In genomic region chr14:110470714-110471113, GRCm38 (mm10) we compare ENCODE assay signal across 29 mouse cellular contexts.
DNase-seq lines count a peak whose midpoint lies in the region; ATAC-seq and TF ChIP-seq lines count a peak whose summit lies in the region.
"Had no signal": no experiment of that assay in that cellular context is flagged by ENCODE, and none has a peak within 500 bp of the region (broad histone marks: within the 10 kb centered on the region; RNA-seq: fewer than 3 reads in every experiment).

No protein-coding gene starts in this region.

- WGBS in hindbrain, embryonic 10.5 days, result 90% methylated on average over 1 of the region's 1 CpGs
- WGBS in hindbrain, embryonic 12.5 days, result 64% methylated on average over 1 of the region's 1 CpGs
- 53% methylated on average over 1 of the region's 1 CpGs for WGBS in hindbrain, postnatal 0 days
- WGBS in hindbrain, embryonic 11.5 days, result 78% methylated on average over 1 of the region's 1 CpGs
- 59% methylated on average over 1 of the region's 1 CpGs for WGBS in midbrain, postnatal 0 days
- 85% methylated on average over 1 of the region's 1 CpGs for WGBS in midbrain, embryonic 11.5 days

- H3K36me3 ChIP-seq in hindbrain, embryonic 10.5 days, result no peaks in the 10 kb centered on the region
- no peaks in the 10 kb centered on the region for H3K36me3 ChIP-seq in hindbrain, embryonic 12.5 days
- no peaks in the 10 kb centered on the region for H3K36me3 ChIP-seq in hindbrain, postnatal 0 days (ENCODE audit: insufficient read depth, low read length)
- H3K36me3 ChIP-seq in hindbrain, embryonic 11.5 days (ENCODE audit: control insufficient read depth, insufficient read depth, low read length), result no peaks in the 10 kb centered on the region
- no peaks in the 10 kb centered on the region for H3K36me3 ChIP-seq in midbrain, postnatal 0 days (ENCODE audit: insufficient read depth, low read length)
- H3K36me3 ChIP-seq in midbrain, embryonic 11.5 days (ENCODE audit: control insufficient read depth, insufficient read depth, low read length), result no peaks in the 10 kb centered on the region
- H3K36me3 ChIP-seq: embryonic facial prominence, embryonic 13.5 days; embryonic facial prominence, embryonic 15.5 days; forebrain, embryonic 10.5 days; forebrain, embryonic 12.5 days; G1E had no signal

- H3K27ac ChIP-seq in hindbrain, embryonic 10.5 days, result 0 out of 2 replicates have a peak overlapping the region, but pooled peaks have one; percentile 40
- H3K27ac ChIP-seq in hindbrain, embryonic 12.5 days, result no peak overlapping the region
- no peak overlapping the region for H3K27ac ChIP-seq in hindbrain, postnatal 0 days
- no peak overlapping the region for H3K27ac ChIP-seq in hindbrain, embryonic 11.5 days (ENCODE audit: low read depth, low read length)
- H3K27ac ChIP-seq in midbrain, postnatal 0 days (ENCODE audit: low read depth, low read length), result no peak overlapping the region
- no peak overlapping the region for H3K27ac ChIP-seq in midbrain, embryonic 11.5 days (ENCODE audit: low read depth, low read length)
- H3K27ac ChIP-seq: embryonic facial prominence, embryonic 13.5 days; embryonic facial prominence, embryonic 15.5 days; forebrain, embryonic 10.5 days; forebrain, embryonic 12.5 days had no signal

- H3K27me3 ChIP-seq in hindbrain, embryonic 10.5 days (ENCODE audit: insufficient read depth, poor library complexity, severe bottlenecking), result no peaks in the 10 kb centered on the region
- no peaks in the 10 kb centered on the region for H3K27me3 ChIP-seq in hindbrain, embryonic 12.5 days
- H3K27me3 ChIP-seq in hindbrain, postnatal 0 days (ENCODE audit: insufficient read depth, low read length), result no peaks in the 10 kb centered on the region
- H3K27me3 ChIP-seq in hindbrain, embryonic 11.5 days (ENCODE audit: control insufficient read depth, insufficient read depth, low read length), result no peaks in the 10 kb centered on the region
- H3K27me3 ChIP-seq in midbrain, postnatal 0 days (ENCODE audit: insufficient read depth, low read length), result no peaks in the 10 kb centered on the region
- H3K27me3 ChIP-seq in midbrain, embryonic 11.5 days (ENCODE audit: control insufficient read depth, insufficient read depth, low read length), result no peaks in the 10 kb centered on the region
- H3K27me3 ChIP-seq: CH12.LX; embryonic facial prominence, embryonic 13.5 days; embryonic facial prominence, embryonic 15.5 days; forebrain, embryonic 12.5 days; Patski had no signal

- no peak for ATAC-seq in hindbrain, embryonic 12.5 days (ENCODE audit: low FRiP score)
- no peak for ATAC-seq in hindbrain, postnatal 0 days
- no peak for ATAC-seq in hindbrain, embryonic 11.5 days (ENCODE audit: low FRiP score)
- ATAC-seq in midbrain, postnatal 0 days (ENCODE audit: low FRiP score), result no peak
- ATAC-seq in midbrain, embryonic 11.5 days (ENCODE audit: low FRiP score), result no peak
- ATAC-seq: activated CD4-positive, CD25-positive, alpha-beta regulatory T cell, adult 4 months; CD4-positive, CD25-positive, alpha-beta regulatory T cell, adult 4 months; forebrain, embryonic 14.5 days; forebrain, embryonic 16.5 days; Patski had no signal

- DNase-seq in hindbrain, embryonic 10.5 days (ENCODE audit: low spot score), result no peak
- peak; percentile 17 for DNase-seq in hindbrain, postnatal 0 days (ENCODE audit: low spot score)
- no peak for DNase-seq in hindbrain, embryonic 11.5 days (ENCODE audit: low spot score)
- peak; percentile 46 for DNase-seq in midbrain, postnatal 0 days (ENCODE audit: low spot score)
- no peak for DNase-seq in midbrain, embryonic 11.5 days (ENCODE audit: low spot score, missing footprints)
- DNase-seq: adrenal gland, adult 8-10 months; adrenal gland, postnatal 14 days; adrenal gland, postnatal 36 days; B cell, adult 2 months; cerebellum, adult 11 months; cerebellum, adult 18-20 months; cerebellum, adult 8-10 months; cerebellum, adult 9-11 months; cerebellum, postnatal 14 days; cerebellum, postnatal 36 days; embryo, embryonic 11 days had no signal

- H3K9ac ChIP-seq in hindbrain, embryonic 12.5 days, result no peak overlapping the region
- H3K9ac ChIP-seq in hindbrain, postnatal 0 days (replicated peaks; ENCODE audit: low read length), result no peak overlapping the region
- no peak overlapping the region for H3K9ac ChIP-seq in hindbrain, embryonic 11.5 days (ENCODE audit: low read depth, low read length)
- H3K9ac ChIP-seq in midbrain, postnatal 0 days (replicated peaks; ENCODE audit: low read length, poor library complexity, severe bottlenecking), result no peak overlapping the region
- H3K9ac ChIP-seq in midbrain, embryonic 11.5 days (ENCODE audit: low read length), result no peak overlapping the region
- H3K9ac ChIP-seq: embryonic facial prominence, embryonic 13.5 days; embryonic facial prominence, embryonic 15.5 days; forebrain, embryonic 12.5 days had no signal

- peaks cover 19% of the 10 kb centered on the region for H3K4me1 ChIP-seq in hindbrain, embryonic 10.5 days (replicated peaks)
- peaks cover 9% of the 10 kb centered on the region for H3K4me1 ChIP-seq in hindbrain, embryonic 12.5 days
- H3K4me1 ChIP-seq in hindbrain, postnatal 0 days (ENCODE audit: insufficient read depth, low read length), result no peaks in the 10 kb centered on the region
- H3K4me1 ChIP-seq in hindbrain, embryonic 11.5 days (replicated peaks; ENCODE audit: control insufficient read depth, insufficient read depth, low read length), result no peaks in the 10 kb centered on the region
- no peaks in the 10 kb centered on the region for H3K4me1 ChIP-seq in midbrain, postnatal 0 days (ENCODE audit: insufficient read depth, low read length)
- H3K4me1 ChIP-seq in midbrain, embryonic 11.5 days (ENCODE audit: control insufficient read depth, insufficient read depth, low read length), result no peaks in the 10 kb centered on the region; the same call in 1 of the 2 replicates
- H3K4me1 ChIP-seq: embryonic facial prominence, embryonic 13.5 days; embryonic facial prominence, embryonic 15.5 days had no signal

- H3K9me3 ChIP-seq in hindbrain, embryonic 10.5 days, result no peaks in the 10 kb centered on the region
- H3K9me3 ChIP-seq in hindbrain, embryonic 12.5 days (replicated peaks), result no peaks in the 10 kb centered on the region
- no peaks in the 10 kb centered on the region for H3K9me3 ChIP-seq in hindbrain, postnatal 0 days (ENCODE audit: low read length)
- H3K9me3 ChIP-seq in hindbrain, embryonic 11.5 days (ENCODE audit: control insufficient read depth, low read length), result no peaks in the 10 kb centered on the region
- no peaks in the 10 kb centered on the region for H3K9me3 ChIP-seq in midbrain, postnatal 0 days (ENCODE audit: low read length)
- H3K9me3 ChIP-seq in midbrain, embryonic 11.5 days (ENCODE audit: control insufficient read depth, low read length), result no peaks in the 10 kb centered on the region
- H3K9me3 ChIP-seq: embryonic facial prominence, embryonic 13.5 days; embryonic facial prominence, embryonic 15.5 days; forebrain, embryonic 10.5 days; forebrain, embryonic 12.5 days; G1E had no signal

- TF ChIP-seq CTCF in hindbrain, postnatal 0 days (IDR thresholded peaks at IDR 0.05; ENCODE audit: low read depth), result no peak
- TF ChIP-seq CTCF in midbrain, postnatal 0 days (IDR thresholded peaks at IDR 0.05), result no peak

- H3K4me2 ChIP-seq in hindbrain, embryonic 12.5 days (replicated peaks), result no peak overlapping the region
- no peak overlapping the region for H3K4me2 ChIP-seq in hindbrain, postnatal 0 days (ENCODE audit: low read depth, low read length)
- no peak overlapping the region for H3K4me2 ChIP-seq in hindbrain, embryonic 11.5 days (replicated peaks; ENCODE audit: low read depth, low read length)
- no peak overlapping the region for H3K4me2 ChIP-seq in midbrain, postnatal 0 days (ENCODE audit: low read depth, low read length, poor library complexity, severe bottlenecking)
- H3K4me2 ChIP-seq in midbrain, embryonic 11.5 days, result no peak overlapping the region
- H3K4me2 ChIP-seq: embryonic facial prominence, embryonic 13.5 days; embryonic facial prominence, embryonic 15.5 days; forebrain, embryonic 12.5 days had no signal

- no peak overlapping the region for H3K4me3 ChIP-seq in hindbrain, embryonic 10.5 days
- no peak overlapping the region for H3K4me3 ChIP-seq in hindbrain, embryonic 12.5 days
- H3K4me3 ChIP-seq in hindbrain, postnatal 0 days (ENCODE audit: low read length), result no peak overlapping the region
- no peak overlapping the region for H3K4me3 ChIP-seq in hindbrain, embryonic 11.5 days (ENCODE audit: low read depth, low read length)
- no peak overlapping the region for H3K4me3 ChIP-seq in midbrain, postnatal 0 days (ENCODE audit: low read depth, low read length)
- no peak overlapping the region for H3K4me3 ChIP-seq in midbrain, embryonic 11.5 days (ENCODE audit: low read depth, low read length)
- H3K4me3 ChIP-seq: embryonic facial prominence, embryonic 13.5 days; embryonic facial prominence, embryonic 15.5 days; erythroblast, embryonic 14.5 days; forebrain, embryonic 10.5 days; forebrain, embryonic 12.5 days had no signal

Comparison
In these comparisons a context has a peak if more than half of its experiments do, and no peak if none do; other contexts are left out.
1. DNase-seq: peak in hindbrain, postnatal 0 days (single experiment) and midbrain, postnatal 0 days (single experiment); none in hindbrain, embryonic 10.5 days (single experiment), hindbrain, embryonic 11.5 days (single experiment) and midbrain, embryonic 11.5 days (single experiment).